Mouse (Mus musculus) urinary bladder, postnatal 14 days (tissue): Measurements from ENCODE around the gene Cdh22.

ENCODE experiments used
- DNase-seq: peaks from one replicate; pipeline ENCODE4 v3.0.0; 2021; ENCODE audit warnings: low spot score

Gene Cdh22

GRCm38 (mm10) chr2:165234613-165235291, at the start of gene Cdh22:
Gene Cdh22, minus strand, starts transcription at chr2:165234853.
- peak; percentile 46 for DNase-seq

- DNase-seq = no peak
Observed at GRCm38 (mm10) chr2:165284377-165284776, 49.7 kb upstream of the Cdh22 start.

GRCm38 (mm10) chr2:165283644-165284043, 49.0 kb upstream of the Cdh22 start:
- no peak for DNase-seq

- no peak for DNase-seq
Observed at GRCm38 (mm10) chr2:165281779-165282311, 47.2 kb upstream of the Cdh22 start.

- no peak for DNase-seq
Observed at GRCm38 (mm10) chr2:165279351-165279750, 44.7 kb upstream of the Cdh22 start.

- no peak for DNase-seq
Observed at GRCm38 (mm10) chr2:165277188-165277740, 42.6 kb upstream of the Cdh22 start.

GRCm38 (mm10) chr2:165275824-165276223, 41.2 kb upstream of the Cdh22 start:
- DNase-seq = peak; percentile 66

GRCm38 (mm10) chr2:165275124-165275640, 40.5 kb upstream of the Cdh22 start:
- no peak for DNase-seq

GRCm38 (mm10) chr2:165273589-165273988, 38.9 kb upstream of the Cdh22 start:
- DNase-seq = no peak

GRCm38 (mm10) chr2:165271326-165271725, 36.7 kb upstream of the Cdh22 start:
- no peak for DNase-seq

- no peak for DNase-seq
Observed at GRCm38 (mm10) chr2:165270858-165271257, 36.2 kb upstream of the Cdh22 start.

GRCm38 (mm10) chr2:165266739-165267138, 32.1 kb upstream of the Cdh22 start:
- no peak for DNase-seq

GRCm38 (mm10) chr2:165263861-165264260, 29.2 kb upstream of the Cdh22 start:
- DNase-seq = no peak

GRCm38 (mm10) chr2:165262274-165262990, 27.8 kb upstream of the Cdh22 start:
- DNase-seq = no peak

GRCm38 (mm10) chr2:165259859-165260258, 25.2 kb upstream of the Cdh22 start:
- DNase-seq = no peak

GRCm38 (mm10) chr2:165258321-165258720, 23.7 kb upstream of the Cdh22 start:
- DNase-seq = no peak

GRCm38 (mm10) chr2:165257151-165257834, 22.6 kb upstream of the Cdh22 start:
- no peak for DNase-seq

GRCm38 (mm10) chr2:165256213-165256612, 21.6 kb upstream of the Cdh22 start:
- DNase-seq = no peak

GRCm38 (mm10) chr2:165253867-165254266, 19.2 kb upstream of the Cdh22 start:
- DNase-seq = no peak

- DNase-seq = no peak
Observed at GRCm38 (mm10) chr2:165253269-165253668, 18.6 kb upstream of the Cdh22 start.

GRCm38 (mm10) chr2:165252801-165253200, 18.1 kb upstream of the Cdh22 start:
- DNase-seq = no peak

GRCm38 (mm10) chr2:165252381-165252780, 17.7 kb upstream of the Cdh22 start:
- no peak for DNase-seq
